In the genomic region with DNA sequence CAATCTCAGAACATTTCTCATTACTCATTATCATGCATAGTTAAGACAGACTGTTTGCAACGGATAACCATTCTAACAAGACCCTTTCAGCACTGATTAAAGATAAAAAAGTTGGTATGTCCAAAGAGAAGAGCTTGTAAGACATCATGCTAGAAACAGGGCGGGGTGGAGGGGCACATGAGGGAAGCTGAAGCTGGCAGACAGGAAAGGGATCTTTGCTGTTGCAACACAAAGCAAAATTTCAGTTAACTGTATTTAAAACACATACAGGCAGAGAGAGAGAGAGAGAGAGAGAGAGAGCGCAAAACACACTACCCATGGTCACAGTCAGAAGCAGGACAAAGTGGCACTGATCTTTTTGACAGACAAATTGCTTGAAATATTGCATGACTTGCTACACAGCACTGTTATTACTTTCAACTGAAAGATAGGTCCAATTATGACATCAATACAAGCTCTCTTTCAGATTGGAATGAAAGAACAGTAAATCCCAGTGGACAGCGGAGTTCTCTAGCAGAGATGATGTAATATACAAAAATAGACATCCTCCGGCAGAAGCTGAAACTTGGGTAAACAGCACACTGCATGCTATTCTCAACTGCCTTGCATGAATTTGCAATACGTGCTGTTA, we compare ENCODE assay signal across 8 mouse cellular contexts.
DNase-seq lines count a peak whose midpoint lies in the region; ATAC-seq and TF ChIP-seq lines count a peak whose summit lies in the region.

No protein-coding gene starts in this region.

- TF ChIP-seq CTCF in embryonic fibroblast, embryonic 13.5 days (IDR thresholded peaks at IDR 0.05; ENCODE audit: borderline replicate concordance, insufficient read depth, low read length) = no peak

- peak; percentile 83 for ATAC-seq in intestine, embryonic 16.5 days
- ATAC-seq in monocyte, adult 5-6 weeks (replicated peaks; ENCODE audit: insufficient number of reproducible peaks, low FRiP score, low TSS enrichment, poor library complexity, severe bottlenecking) = peak; percentile 84
- no peak for ATAC-seq in erythroblast, adult 5-6 weeks (replicated peaks; ENCODE audit: low FRiP score, poor library complexity, severe bottlenecking)

- no peaks in the 10 kb centered on the region for H3K9me3 ChIP-seq in intestine, embryonic 16.5 days (ENCODE audit: control insufficient read depth, low read length)

- no peak for TF ChIP-seq POLR2A in embryonic fibroblast, embryonic 13.5 days (IDR thresholded peaks at IDR 0.05; ENCODE audit: low read depth, low read length)

- H3K4me1 ChIP-seq in embryonic fibroblast, embryonic 13.5 days (ENCODE audit: control insufficient read depth, insufficient read depth, low read length) = peaks cover 11% of the 10 kb centered on the region
- peaks cover 22% of the 10 kb centered on the region for H3K4me1 ChIP-seq in intestine, embryonic 16.5 days (ENCODE audit: control insufficient read depth, insufficient read depth, low read length)

- H3K27ac ChIP-seq in embryonic fibroblast, embryonic 13.5 days (ENCODE audit: insufficient read depth, low read length) = peak overlapping the region; percentile 86
- peak overlapping the region; percentile 69 for H3K27ac ChIP-seq in intestine, embryonic 16.5 days (ENCODE audit: low read length)

- H3K4me3 ChIP-seq in embryonic fibroblast, embryonic 13.5 days (ENCODE audit: insufficient read depth, low read length) = no peak overlapping the region
- no peak overlapping the region for H3K4me3 ChIP-seq in intestine, embryonic 16.5 days (ENCODE audit: low read length)

- no peaks in the 10 kb centered on the region for H3K27me3 ChIP-seq in intestine, embryonic 16.5 days (replicated peaks; ENCODE audit: control insufficient read depth, insufficient read depth, low read length)

- H3K4me2 ChIP-seq in intestine, embryonic 16.5 days (ENCODE audit: low read depth, low read length) = peak overlapping the region; percentile 2; the same call in 1 of the 2 replicates

- 31% methylated on average over 6 of the region's 6 CpGs for WGBS in intestine, embryonic 16.5 days

- no peaks in the 10 kb centered on the region for H3K36me3 ChIP-seq in intestine, embryonic 16.5 days (ENCODE audit: control insufficient read depth, insufficient read depth, low read length)

- peak; percentile 15 for DNase-seq in embryo, embryonic 10.5 days (ENCODE audit: low spot score)
- no peak for DNase-seq in embryo, embryonic 10 days (ENCODE audit: low spot score)
- DNase-seq in 416B (ENCODE audit: low read depth) = peak; percentile 94
- no peak for DNase-seq in spleen, adult 18-20 months

- no peak overlapping the region for H3K9ac ChIP-seq in intestine, embryonic 16.5 days (ENCODE audit: low read depth, low read length)

Comparison
In these comparisons a context has a peak if more than half of its experiments do, and no peak if none do; other contexts are left out.
1. DNase-seq: peak in embryo, embryonic 10.5 days (single experiment) and 416B (single experiment); none in embryo, embryonic 10 days (single experiment) and spleen, adult 18-20 months (0 of 2).